Mouse (Mus musculus): ENCODE data around the gene Cfap69.

DNA sequence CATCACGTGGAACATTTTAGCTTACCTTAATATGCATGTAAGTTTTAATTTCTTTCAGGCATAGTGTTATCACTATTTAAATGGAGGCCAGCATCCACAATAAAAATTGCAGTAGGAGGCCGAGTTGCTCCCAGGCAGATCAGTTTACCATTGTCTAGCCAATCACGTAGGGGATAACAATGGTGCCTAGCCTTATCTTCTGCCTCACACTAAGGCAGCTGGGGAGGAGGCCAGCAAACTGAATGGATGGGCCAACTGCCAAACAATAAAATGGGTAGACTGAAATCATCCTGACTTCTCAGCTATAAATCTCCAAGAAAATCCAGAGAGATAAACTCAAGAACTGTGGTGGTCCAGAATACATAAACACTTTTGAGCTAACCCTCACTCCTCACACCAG, 124.3 kb downstream of the Cfap69 start:
- TF ChIP-seq USF1 (IDR thresholded peaks at IDR 0.05; ENCODE audit: low read depth), result no peak
- no peak for TF ChIP-seq MYOD1 (IDR thresholded peaks at IDR 0.05; ENCODE audit: control insufficient read depth, insufficient read length, low read depth)
- TF ChIP-seq CTCF (IDR thresholded peaks at IDR 0.05; ENCODE audit: control insufficient read depth, insufficient read depth, insufficient read length), result no peak
- no peak for TF ChIP-seq MYOG (IDR thresholded peaks at IDR 0.05; ENCODE audit: control insufficient read depth, extremely low read depth, insufficient read length)
- TF ChIP-seq CEBPB (IDR thresholded peaks at IDR 0.05; ENCODE audit: low read depth), result no peak
- TF ChIP-seq FOSL1 (IDR thresholded peaks at IDR 0.05; ENCODE audit: insufficient read depth, low read length, poor library complexity, severe bottlenecking), result no peak
